Mouse (Mus musculus) urinary bladder, postnatal 4 days (tissue): ENCODE data around the gene Gja4.

Experiments used
- DNase-seq, 2 experiments: peaks; one replicate each; pipeline ENCODE4 v3.0.0; 2021 to 2022; ENCODE audit warnings: low spot score in 2 of 2

The Gja4 gene

DNA sequence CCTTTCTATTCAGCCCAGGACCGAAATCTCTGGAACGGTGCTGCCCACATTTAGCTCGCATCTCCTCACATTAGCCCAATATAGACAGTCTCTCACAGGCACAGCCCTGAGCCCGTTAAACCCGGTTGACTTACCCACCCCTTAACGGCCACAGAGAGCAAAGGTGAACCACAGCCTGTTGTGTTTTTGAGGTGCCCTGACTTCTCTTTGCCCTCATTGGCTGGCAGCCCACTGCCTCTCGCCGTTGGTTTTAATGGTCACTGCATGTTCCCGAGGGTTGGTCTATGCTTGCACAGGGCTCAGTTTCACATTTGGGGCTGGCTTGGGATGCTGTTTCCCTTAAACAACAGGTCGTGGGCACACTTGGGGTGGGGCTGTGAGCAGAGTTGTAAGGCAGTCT lies 10.5 kb upstream of the Gja4 start:
- no peak for DNase-seq

GRCm38 (mm10) chr4:127323651-127324050 lies 9.8 kb upstream of the Gja4 start:
- no peak for DNase-seq

- no peak for DNase-seq
These were observed 5.8 kb upstream of the Gja4 start for GRCm38 (mm10) chr4:127319613-127320012.

- no peak for DNase-seq
These were observed 3.3 kb upstream of the Gja4 start for GRCm38 (mm10) chr4:127317143-127317542.

DNA sequence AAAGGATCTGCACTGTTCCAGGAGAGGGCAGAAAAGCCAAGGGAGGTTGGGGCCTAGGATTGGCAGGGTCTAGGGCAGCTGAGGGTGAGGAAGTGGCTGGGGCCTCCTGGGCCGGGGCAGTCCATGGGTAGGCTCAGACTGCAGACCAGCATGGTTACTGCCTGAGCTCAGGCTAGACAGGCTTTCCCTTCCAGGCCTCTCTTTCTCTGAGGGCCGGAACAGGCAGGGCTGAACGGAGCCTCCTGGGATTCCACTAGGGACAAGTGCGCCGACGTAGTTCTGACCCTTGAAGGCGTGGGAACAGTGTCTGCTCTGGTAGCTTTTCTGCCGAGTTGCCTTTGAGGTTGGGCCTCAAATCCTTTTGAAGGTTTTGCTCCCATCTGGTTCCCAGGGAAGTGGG lies 1.9 kb upstream of the Gja4 start:
- no peak for DNase-seq

- DNase-seq = no peak
These were observed 746 bp upstream of the Gja4 start for GRCm38 (mm10) chr4:127314585-127314984.

DNA sequence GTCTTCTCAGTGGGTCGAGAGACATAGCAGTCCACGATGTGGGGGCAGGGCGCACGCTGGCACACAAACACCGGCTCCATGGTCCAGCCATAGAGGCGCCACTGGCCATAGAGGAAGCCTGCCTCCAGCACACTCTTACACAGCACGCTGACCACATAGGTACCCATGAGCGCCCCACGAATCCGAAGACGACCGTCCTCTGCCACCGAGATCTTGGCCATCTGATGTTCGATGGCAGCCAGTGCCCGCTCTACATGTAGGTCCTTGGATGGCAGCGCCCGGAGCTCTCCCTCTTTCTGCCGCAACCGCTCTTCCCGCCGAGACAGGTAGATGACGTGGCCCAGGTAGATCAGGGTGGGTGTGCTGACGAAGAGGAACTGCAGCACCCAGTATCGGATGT lies 1.5 kb downstream of the Gja4 start:
- no peak for DNase-seq

DNA sequence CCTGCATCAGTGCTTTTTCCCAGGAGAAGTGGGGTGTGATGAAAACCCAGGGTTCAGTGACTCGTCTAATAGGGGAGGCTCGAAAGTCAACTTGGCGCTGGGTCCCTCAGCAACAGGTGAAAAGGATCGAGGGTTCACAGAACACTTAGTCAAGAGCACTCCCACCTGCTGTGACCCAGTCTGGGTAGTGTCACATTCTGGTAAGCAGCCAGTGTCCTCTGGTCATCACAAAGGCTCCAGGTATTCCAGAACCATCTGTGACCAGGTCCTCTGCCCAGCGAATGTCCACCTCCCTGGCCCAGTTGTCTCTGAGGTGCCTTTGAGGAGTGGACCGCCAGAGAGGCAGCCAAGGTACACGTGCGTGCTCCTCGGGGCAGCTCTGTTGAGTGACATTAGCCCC lies 2.3 kb downstream of the Gja4 start:
- no peak for DNase-seq

DNA sequence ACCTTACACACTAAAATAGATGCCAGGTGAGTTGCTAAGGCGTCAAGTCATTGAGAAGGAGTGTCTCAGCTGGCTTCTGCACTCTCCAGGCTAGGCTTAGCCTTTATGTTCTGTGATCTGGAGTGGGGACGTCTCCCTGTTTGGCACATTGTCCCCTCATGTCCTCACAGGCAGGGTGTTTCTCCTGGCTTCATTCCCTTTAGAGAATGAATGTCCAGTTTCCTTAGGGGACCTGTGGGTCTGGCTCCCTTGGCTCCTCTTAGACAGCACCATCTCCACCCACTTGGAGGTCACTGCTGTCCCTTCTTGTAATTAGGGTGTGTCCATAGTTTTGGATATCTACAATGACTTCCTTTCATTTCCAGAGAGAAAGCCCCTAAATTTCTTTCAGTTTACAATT lies 6.9 kb downstream of the Gja4 start:
- DNase-seq = no peak

- no peak for DNase-seq
These were observed 10.0 kb downstream of the Gja4 start for GRCm38 (mm10) chr4:127303796-127304195.

- DNase-seq = no peak
These were observed 13.3 kb downstream of the Gja4 start for GRCm38 (mm10) chr4:127300503-127300902.

- DNase-seq = no peak
These were observed 21.2 kb downstream of the Gja4 start for GRCm38 (mm10) chr4:127292631-127293030.

DNA sequence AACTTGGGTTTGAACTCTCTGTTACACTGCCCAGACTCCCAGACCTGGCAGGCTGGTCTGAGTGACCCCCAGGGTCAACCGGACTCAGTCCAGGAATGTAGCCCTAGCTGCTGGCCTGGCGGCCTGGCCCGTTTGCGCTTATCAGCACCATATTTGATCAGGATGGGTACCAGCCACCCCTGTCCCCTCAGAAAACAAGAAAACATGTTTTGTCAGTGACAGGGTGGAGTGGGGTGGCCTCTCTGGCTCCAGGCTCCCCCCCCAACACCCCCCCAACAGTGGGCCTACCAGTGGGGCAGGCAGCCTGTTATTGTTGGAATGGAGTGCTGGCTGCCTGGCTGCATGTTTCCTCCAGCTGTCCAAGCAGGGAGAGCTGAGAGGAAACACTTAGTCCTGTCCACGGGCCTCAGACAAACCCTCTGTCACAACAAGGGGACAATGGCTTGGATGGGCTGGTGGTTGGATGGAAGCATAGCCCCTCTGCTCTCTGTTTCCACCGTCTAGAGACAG lies 24.7 kb downstream of the Gja4 start:
- DNase-seq = no peak

DNA sequence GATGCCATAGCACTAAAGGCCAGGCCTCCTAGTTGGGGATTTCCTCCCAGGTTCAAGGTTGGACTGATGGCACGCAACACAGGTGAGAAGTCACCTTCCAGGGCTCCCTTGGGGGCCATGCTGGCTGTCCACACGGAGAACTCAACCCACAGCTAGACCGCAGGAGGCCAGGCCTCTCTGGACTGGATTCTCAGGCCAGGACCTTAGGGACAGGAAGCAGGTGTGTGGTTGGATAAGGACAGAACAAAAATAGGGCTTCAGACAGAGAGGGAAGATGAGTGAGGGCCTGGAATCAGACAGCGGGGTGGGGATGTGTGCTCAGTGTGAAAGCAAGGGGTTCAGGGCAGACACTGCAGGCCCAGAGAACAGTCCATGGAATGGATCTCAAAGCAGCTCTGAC lies 26.9 kb downstream of the Gja4 start:
- DNase-seq = no peak

- no peak for DNase-seq
These were observed 34.6 kb downstream of the Gja4 start for GRCm38 (mm10) chr4:127279241-127279640.

DNA sequence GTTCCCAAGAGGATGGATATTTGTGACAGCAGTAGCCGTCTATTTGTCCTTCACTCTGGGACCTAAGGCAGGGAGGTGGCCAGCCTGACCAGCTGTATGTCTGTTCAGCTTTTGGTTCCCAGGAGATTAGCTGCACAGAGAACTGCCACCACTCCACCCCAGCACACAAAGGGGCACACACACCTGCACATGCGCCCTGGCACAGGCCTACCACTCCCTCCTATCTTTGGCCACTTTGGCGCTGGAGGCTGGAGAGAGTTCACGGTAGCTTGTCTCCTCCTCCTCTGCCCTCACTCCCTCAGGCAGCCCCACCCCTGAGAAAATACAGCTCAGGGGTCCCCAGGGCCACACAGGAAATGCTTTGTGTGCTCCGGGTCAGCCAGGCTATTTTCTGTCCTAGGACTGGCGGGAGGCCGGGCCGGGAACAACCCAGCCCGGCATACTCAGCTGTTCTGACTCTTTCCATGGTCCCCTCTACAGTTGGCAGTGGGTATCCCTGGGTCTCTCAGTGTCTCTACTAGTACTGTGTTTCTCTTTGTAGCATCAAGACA lies 35.3 kb downstream of the Gja4 start:
- no peak for DNase-seq

GRCm38 (mm10) chr4:127264183-127264554 lies 49.7 kb downstream of the Gja4 start:
- DNase-seq = no peak

DNA sequence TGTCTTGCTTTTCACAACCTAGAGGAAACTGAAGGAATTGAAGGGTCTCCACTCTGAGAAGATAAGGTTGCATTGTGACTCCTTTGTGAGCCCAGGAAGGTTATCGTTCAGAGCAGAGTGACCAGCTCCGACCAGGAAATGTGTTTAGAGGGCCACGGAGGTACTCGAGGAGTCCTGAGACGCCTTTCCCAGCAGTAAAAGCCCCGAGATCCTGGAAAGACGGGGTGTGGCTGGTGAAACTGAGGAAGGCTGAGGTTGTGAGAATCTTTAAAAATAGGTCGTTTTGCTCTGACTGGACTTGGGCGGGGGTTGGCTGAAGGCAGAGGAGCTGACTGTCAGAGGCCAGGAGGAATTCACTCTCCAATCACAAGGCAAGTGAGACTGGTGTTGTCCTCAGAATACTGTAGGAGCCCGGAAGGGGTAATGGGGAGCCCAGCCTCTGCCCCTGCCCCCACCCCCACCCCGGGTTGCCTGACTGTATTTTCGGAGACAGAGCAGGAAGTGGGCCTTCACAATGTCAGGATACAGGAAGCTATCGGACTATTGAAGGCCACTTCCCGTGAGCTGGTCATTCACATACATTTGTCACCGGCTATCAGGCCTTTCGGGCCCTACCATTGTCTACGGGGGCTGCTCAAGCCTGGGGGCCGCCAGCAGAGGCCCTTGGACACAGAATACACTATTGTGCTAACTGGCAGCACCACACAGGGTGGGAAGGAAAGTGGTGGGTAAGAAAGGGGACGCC lies 50.2 kb downstream of the Gja4 start:
- DNase-seq = no peak

- no peak for DNase-seq
These were observed 52.2 kb downstream of the Gja4 start for GRCm38 (mm10) chr4:127261601-127262000.
